Mouse (Mus musculus) erythroblast, embryonic 14.5 days (primary cell): ENCODE measurements around the gene Frmd4b.

Experiments
- GATA1 ChIP-seq: IDR thresholded peaks from 2 replicates; pipeline ENCODE4 v1.6.1; 2012; ENCODE audit warnings: low read length, inconsistent platforms, mixed read lengths
- TAL1 ChIP-seq: IDR thresholded peaks from 3 replicates; pipeline ENCODE4 v1.6.1; 2012; ENCODE audit warnings: low read length, inconsistent platforms, mixed read lengths

DNA sequence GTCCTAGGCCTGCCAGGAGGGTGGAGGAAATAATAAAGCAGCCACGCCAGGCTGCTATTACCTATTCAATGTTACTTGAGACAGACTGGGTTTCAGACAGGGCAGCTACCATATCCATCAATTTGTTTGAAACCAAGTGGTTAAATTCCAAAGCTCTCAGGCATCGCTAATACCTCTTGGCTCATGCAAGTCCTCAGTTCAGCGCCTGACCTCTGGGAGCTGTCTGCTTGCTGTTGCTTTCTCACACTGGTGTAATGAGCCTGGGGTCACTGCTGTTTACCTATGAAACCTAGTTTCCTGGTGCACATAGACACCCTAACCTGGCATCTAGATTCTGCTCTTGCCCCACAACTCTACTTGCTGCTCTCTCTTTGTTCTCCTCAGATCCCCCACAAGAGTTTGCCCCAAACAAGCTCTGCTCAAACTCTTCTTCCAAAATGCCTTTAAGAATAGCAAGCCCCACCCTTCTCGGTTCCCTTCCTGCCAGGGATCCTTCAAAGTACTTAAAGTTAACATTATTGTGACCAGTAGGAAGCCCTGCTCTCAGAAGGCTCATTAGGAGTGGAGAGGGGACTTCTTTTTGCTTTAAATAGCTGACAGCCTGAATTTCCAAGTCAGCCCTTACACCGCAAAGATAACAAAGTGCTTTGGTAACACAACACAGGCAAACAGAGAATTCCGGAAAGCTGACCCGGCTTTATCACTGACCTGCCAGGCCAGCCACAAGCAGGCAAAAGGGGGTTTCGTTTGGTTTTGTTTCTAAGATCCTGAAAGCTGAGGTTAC lies 267.8 kb downstream of the Frmd4b start:
- TF ChIP-seq GATA1 (no peak), TAL1 (no peak)
